ENCODE assay signal across 33 mouse cellular contexts in the genomic region with DNA sequence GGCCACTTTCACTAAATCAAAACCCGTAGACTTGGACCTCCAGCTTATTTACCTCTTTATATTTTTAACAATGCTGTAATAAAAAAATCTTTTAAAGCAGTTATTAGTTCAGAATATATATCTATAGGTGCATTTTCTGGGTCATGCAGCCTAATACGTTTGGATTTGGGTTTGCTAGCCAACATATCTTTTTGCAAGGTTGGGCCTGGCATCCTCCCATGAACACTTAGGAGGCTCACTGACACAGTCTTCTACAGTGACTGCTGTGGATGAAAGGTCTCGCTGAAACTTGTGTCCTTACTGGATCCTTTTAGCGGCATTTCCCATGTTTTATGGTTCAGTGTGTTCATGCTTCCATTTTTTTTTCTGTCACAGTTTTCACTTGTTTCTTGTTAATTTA. TPM values are rescaled to one million over a fixed set of nuclear protein-coding genes. Genes with fewer than 3 reads are reported as not detected.
"Had no signal": no experiment of that assay in that cellular context is flagged by ENCODE, and none has a peak within 500 bp of the region (broad histone marks: within the 10 kb centered on the region; RNA-seq: fewer than 3 reads in every experiment).

No protein-coding gene starts in this region.

- H3K36me3 ChIP-seq: heart, embryonic 12.5 days; heart, embryonic 13.5 days; heart, embryonic 15.5 days; hindbrain, embryonic 10.5 days; hindbrain, embryonic 12.5 days; hindbrain, embryonic 13.5 days; hindbrain, embryonic 15.5 days; intestine, embryonic 15.5 days; kidney, embryonic 15.5 days had no signal

- H3K27me3 ChIP-seq: heart, embryonic 12.5 days; heart, embryonic 13.5 days; heart, embryonic 15.5 days; hindbrain, embryonic 12.5 days; hindbrain, embryonic 13.5 days; hindbrain, embryonic 15.5 days; intestine, embryonic 15.5 days; kidney, embryonic 15.5 days had no signal

- H3K4me1 ChIP-seq: hindbrain, embryonic 10.5 days; hindbrain, embryonic 12.5 days; hindbrain, embryonic 13.5 days; hindbrain, embryonic 15.5 days; intestine, embryonic 15.5 days; kidney, embryonic 15.5 days had no signal

- H3K9me3 ChIP-seq: heart, embryonic 12.5 days; heart, embryonic 13.5 days; heart, embryonic 15.5 days; hindbrain, embryonic 10.5 days; hindbrain, embryonic 12.5 days; hindbrain, embryonic 13.5 days; hindbrain, embryonic 15.5 days; intestine, embryonic 15.5 days; kidney, embryonic 15.5 days had no signal

- DNase-seq: heart, postnatal 14 days; heart, postnatal 36 days; heart, postnatal 4 days; kidney, adult 11 months; kidney, adult 18-20 months; kidney, adult 2 months; kidney, adult 8-10 months; kidney, adult 9 months; kidney, postnatal 10 days; kidney, postnatal 14 days; kidney, postnatal 25 days; kidney, postnatal 36 days; kidney, postnatal 4 days; layer of hippocampus, adult 9-11 months; layer of hippocampus, postnatal 36 days had no signal

- H3K4me3 ChIP-seq: heart, embryonic 12.5 days; heart, embryonic 13.5 days; heart, embryonic 15.5 days; hindbrain, embryonic 10.5 days; hindbrain, embryonic 12.5 days; hindbrain, embryonic 13.5 days; hindbrain, embryonic 15.5 days; intestine, embryonic 15.5 days; kidney, embryonic 15.5 days; layer of hippocampus, adult 2 months; left cerebral cortex, adult 2 months had no signal

- H3K27ac ChIP-seq: heart, embryonic 13.5 days; heart, embryonic 15.5 days; hindbrain, embryonic 10.5 days; hindbrain, embryonic 12.5 days; hindbrain, embryonic 13.5 days; hindbrain, embryonic 14.5 days; hindbrain, embryonic 15.5 days; hindbrain, postnatal 0 days; intestine, embryonic 15.5 days; kidney, embryonic 15.5 days; kidney, postnatal 0 days; layer of hippocampus, adult 2 months; left cerebral cortex, adult 2 months had no signal

- H3K9ac ChIP-seq: heart, embryonic 12.5 days; heart, embryonic 13.5 days; heart, embryonic 15.5 days; hindbrain, embryonic 12.5 days; hindbrain, embryonic 13.5 days; hindbrain, embryonic 14.5 days; hindbrain, embryonic 15.5 days; intestine, embryonic 15.5 days; kidney, embryonic 15.5 days had no signal

- ATAC-seq: hindbrain, embryonic 16.5 days; hindbrain, postnatal 0 days; inflammation-experienced regulatory T-cells, adult 6 months; intestine, embryonic 15.5 days; intestine, embryonic 16.5 days; intestine, postnatal 0 days had no signal

- H3K4me2 ChIP-seq: heart, embryonic 12.5 days; heart, embryonic 13.5 days; heart, embryonic 15.5 days; hindbrain, embryonic 12.5 days; hindbrain, embryonic 13.5 days; hindbrain, embryonic 14.5 days; hindbrain, embryonic 15.5 days; intestine, embryonic 15.5 days; kidney, embryonic 15.5 days had no signal

RNA-seq across cellular contexts. Expression of a gene that starts 21.6 kb away (rescaled TPM):
- polyA plus RNA-seq: inflammation-experienced regulatory T-cells, adult 6 months had no signal
